Mouse (Mus musculus): ENCODE results near the gene Gstm7. TPM values are rescaled to one million over a fixed set of nuclear protein-coding genes. Genes with fewer than 3 reads are reported as not detected.
A peak's percentile ranks its signal among the peaks of the same experiment; 100 is the strongest.
"Not testable (repeated sequence)": the region's sequence is repeated elsewhere in the genome, so short reads cannot be mapped to it uniquely, and the experiment has no call there.

Gstm7 gene
- 12.4 and 15.9 TPM in 2 replicates for polyA plus RNA-seq (2015; fragmentation: Nextera tagmentation; extraction: Ambion mirVana)

DNA sequence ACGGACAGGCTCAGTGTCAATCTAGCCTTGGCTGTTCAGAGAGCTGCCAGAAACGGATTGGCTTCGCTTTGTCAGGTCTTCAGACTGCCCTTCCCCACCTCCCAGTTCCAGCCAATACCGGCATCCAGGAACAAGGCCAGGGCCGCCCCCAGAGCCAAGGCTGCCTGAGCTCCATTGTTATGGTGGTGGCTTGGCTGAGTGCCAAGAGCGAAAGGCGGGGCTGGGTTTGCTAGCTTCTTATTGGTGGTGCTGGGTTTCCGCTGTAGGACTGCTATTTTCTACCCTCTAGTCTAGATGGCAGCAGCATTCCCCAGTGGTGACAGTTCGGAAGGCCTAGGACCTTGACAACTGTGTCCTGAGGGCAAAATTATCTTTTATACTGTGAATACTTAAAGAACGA, at the start of gene Gstm7:
Gene Gstm7, minus strand, starts transcription at position 148 of the 400 bp plus-strand sequence.
- TF ChIP-seq EP300 (optimal IDR thresholded peaks at IDR 0.05) (no peak), CTCF (IDR thresholded peaks at IDR 0.05; ENCODE audit: low read depth) (peak; percentile 56)
- Histone ChIP-seq H3K4me3 (ENCODE audit: low read depth, low read length) (peak within 1 kb of the TSS; percentile 27), H3K27me3 (ENCODE audit: control insufficient read depth, insufficient read depth, low read length) (no peaks in the 10 kb centered on the region), H3K4me1 (replicated peaks; ENCODE audit: control insufficient read depth, insufficient read depth) (no peaks in the 10 kb centered on the region), H3K36me3 (ENCODE audit: control insufficient read depth, insufficient read depth, low read length) (no peaks in the 10 kb centered on the region), H3K9ac (ENCODE audit: low read length) (0 out of 2 replicates have a peak within 1 kb of the TSS, but pooled peaks have one; percentile 43), H3K9me3 (ENCODE audit: control insufficient read depth, low read length) (no peaks in the 10 kb centered on the region), H3K4me2 (replicated peaks; ENCODE audit: low read depth) (peak within 1 kb of the TSS; percentile 50), H3K27ac (replicated peaks) (0 out of 2 replicates have a peak within 1 kb of the TSS, but pooled peaks have one; percentile 18)
- WGBS: 6% methylated on average over 10 of the region's 10 CpGs
- DNase-seq (ENCODE audit: low spot score) (peak; percentile 98), ATAC-seq (ENCODE audit: low FRiP score, low TSS enrichment) (peak; percentile 94)

DNA sequence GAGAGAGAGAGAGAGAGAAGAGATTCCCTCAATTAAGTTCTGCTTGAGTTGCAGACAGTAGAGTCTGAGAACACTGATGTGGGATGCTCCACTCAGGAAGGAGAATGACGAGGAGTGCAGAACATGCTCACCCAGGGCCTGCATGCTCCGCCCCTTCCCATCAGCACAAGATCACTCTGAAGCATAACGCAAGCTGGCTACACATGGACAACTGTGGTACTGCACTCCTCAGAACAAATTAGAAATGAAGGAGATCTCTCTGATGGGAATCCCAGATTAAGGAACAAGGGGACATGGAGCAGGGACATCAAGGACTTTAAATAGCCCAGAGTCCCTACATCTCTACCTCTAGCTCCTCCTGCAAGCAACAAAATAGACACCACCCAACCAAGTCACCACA, 49.6 kb upstream of the Gstm7 start:
- Histone ChIP-seq H3K9me3 (ENCODE audit: control insufficient read depth, low read length) (no peaks in the 10 kb centered on the region), H3K36me3 (ENCODE audit: control insufficient read depth, insufficient read depth, low read length) (no peaks in the 10 kb centered on the region), H3K4me3 (ENCODE audit: low read depth, low read length) (no peak overlapping the region), H3K9ac (ENCODE audit: low read length) (no peak overlapping the region), H3K27me3 (ENCODE audit: control insufficient read depth, insufficient read depth, low read length) (no peaks in the 10 kb centered on the region), H3K4me2 (replicated peaks; ENCODE audit: low read depth) (no peak overlapping the region), H3K27ac (replicated peaks) (no peak overlapping the region), H3K4me1 (replicated peaks; ENCODE audit: control insufficient read depth, insufficient read depth) (no peaks in the 10 kb centered on the region)
- no peak for ATAC-seq (ENCODE audit: low FRiP score, low TSS enrichment)
- no peak for DNase-seq (ENCODE audit: low spot score)
- WGBS: 76% methylated on average over 3 of the region's 3 CpGs
- peak; percentile 21 for TF ChIP-seq CTCF (IDR thresholded peaks at IDR 0.05; ENCODE audit: low read depth)
- no peak for TF ChIP-seq EP300 (optimal IDR thresholded peaks at IDR 0.05)

GRCm38 (mm10) chr3:107977691-107978090, 46.1 kb upstream of the Gstm7 start:
- no peak overlapping the region for H3K4me2 ChIP-seq (replicated peaks; ENCODE audit: low read depth)
- WGBS: 51% methylated on average over 3 of the region's 3 CpGs
- TF ChIP-seq EP300 (optimal IDR thresholded peaks at IDR 0.05) (no peak), CTCF (IDR thresholded peaks at IDR 0.05; ENCODE audit: low read depth) (no peak)

DNA sequence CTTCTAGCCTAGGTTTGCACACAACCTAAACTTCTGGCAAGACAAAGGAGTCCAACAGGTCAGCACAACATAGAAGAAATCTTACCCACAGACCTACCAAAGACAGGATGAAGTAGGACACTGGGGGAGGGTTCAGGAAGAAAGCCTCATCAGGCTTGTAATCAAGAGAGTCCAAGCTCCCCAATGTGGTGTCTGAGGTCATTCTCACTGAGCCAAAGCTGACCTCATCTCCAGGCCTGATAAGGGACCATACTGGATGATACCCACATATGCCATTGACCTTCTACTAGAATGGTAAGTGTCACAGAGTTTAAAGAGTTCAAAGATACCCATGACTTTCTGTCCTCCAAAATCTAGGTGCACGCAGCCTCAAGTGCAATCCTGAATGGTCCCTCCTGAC, 42.6 kb upstream of the Gstm7 start:
- DNase-seq (ENCODE audit: low spot score): no peak
- ATAC-seq (ENCODE audit: low FRiP score, low TSS enrichment): no peak
- no peak overlapping the region for H3K27ac ChIP-seq (replicated peaks)
- no peaks in the 10 kb centered on the region for H3K27me3 ChIP-seq (ENCODE audit: control insufficient read depth, insufficient read depth, low read length)
- no peak overlapping the region for H3K9ac ChIP-seq (ENCODE audit: low read length)
- no peak overlapping the region for H3K4me2 ChIP-seq (replicated peaks; ENCODE audit: low read depth)
- TF ChIP-seq CTCF (IDR thresholded peaks at IDR 0.05; ENCODE audit: low read depth) (no peak), EP300 (optimal IDR thresholded peaks at IDR 0.05) (no peak)
- no peaks in the 10 kb centered on the region for H3K36me3 ChIP-seq (ENCODE audit: control insufficient read depth, insufficient read depth, low read length)
- no peaks in the 10 kb centered on the region for H3K4me1 ChIP-seq (replicated peaks; ENCODE audit: control insufficient read depth, insufficient read depth)
- 96% methylated on average over 1 of the region's 1 CpGs for WGBS
- no peak overlapping the region for H3K4me3 ChIP-seq (ENCODE audit: low read depth, low read length)
- no peaks in the 10 kb centered on the region for H3K9me3 ChIP-seq (ENCODE audit: control insufficient read depth, low read length)

More at GRCm38 (mm10) chr3:107977691-107978090, 46.1 kb upstream of the Gstm7 start:
- peak; percentile 35 for DNase-seq (ENCODE audit: low spot score)
- H3K4me1 ChIP-seq (replicated peaks; ENCODE audit: control insufficient read depth, insufficient read depth): no peaks in the 10 kb centered on the region
- no peaks in the 10 kb centered on the region for H3K27me3 ChIP-seq (ENCODE audit: control insufficient read depth, insufficient read depth, low read length)
- H3K27ac ChIP-seq (replicated peaks): no peak overlapping the region
- H3K9me3 ChIP-seq (ENCODE audit: control insufficient read depth, low read length): no peaks in the 10 kb centered on the region
- peak; percentile 87 for ATAC-seq (ENCODE audit: low FRiP score, low TSS enrichment)
- H3K36me3 ChIP-seq (ENCODE audit: control insufficient read depth, insufficient read depth, low read length): no peaks in the 10 kb centered on the region
- no peak overlapping the region for H3K9ac ChIP-seq (ENCODE audit: low read length)
- H3K4me3 ChIP-seq (ENCODE audit: low read depth, low read length): no peak overlapping the region

DNA sequence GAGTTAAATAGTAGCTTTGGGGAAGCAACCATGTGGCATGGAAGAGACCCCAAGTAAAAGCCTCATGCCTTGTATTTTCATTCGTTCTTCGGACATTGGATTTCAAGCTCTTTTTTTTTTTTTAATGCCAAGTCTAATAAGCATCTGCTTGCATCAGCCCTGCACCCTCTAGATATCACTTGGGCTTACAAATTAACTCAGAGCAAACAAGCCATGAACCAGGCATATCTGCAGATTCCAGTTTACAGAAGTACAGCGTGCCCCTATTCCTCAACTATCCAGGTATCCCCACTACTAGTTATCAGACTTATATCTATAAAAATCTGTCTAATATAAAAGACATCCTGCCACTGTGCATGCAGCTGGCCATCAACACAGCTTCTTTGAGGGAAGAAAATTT, 40.5 kb upstream of the Gstm7 start:
- Histone ChIP-seq H3K27me3 (ENCODE audit: control insufficient read depth, insufficient read depth, low read length) (no peaks in the 10 kb centered on the region), H3K9ac (ENCODE audit: low read length) (no peak overlapping the region), H3K36me3 (ENCODE audit: control insufficient read depth, insufficient read depth, low read length) (no peaks in the 10 kb centered on the region), H3K9me3 (ENCODE audit: control insufficient read depth, low read length) (no peaks in the 10 kb centered on the region), H3K27ac (replicated peaks) (no peak overlapping the region), H3K4me2 (replicated peaks; ENCODE audit: low read depth) (no peak overlapping the region), H3K4me3 (ENCODE audit: low read depth, low read length) (no peak overlapping the region), H3K4me1 (replicated peaks; ENCODE audit: control insufficient read depth, insufficient read depth) (no peaks in the 10 kb centered on the region)
- DNase-seq (ENCODE audit: low spot score) (no peak), ATAC-seq (ENCODE audit: low FRiP score, low TSS enrichment) (no peak)
- WGBS: 66% methylated on average over 3 of the region's 3 CpGs
- TF ChIP-seq EP300 (optimal IDR thresholded peaks at IDR 0.05) (no peak), CTCF (IDR thresholded peaks at IDR 0.05; ENCODE audit: low read depth) (no peak)

DNA sequence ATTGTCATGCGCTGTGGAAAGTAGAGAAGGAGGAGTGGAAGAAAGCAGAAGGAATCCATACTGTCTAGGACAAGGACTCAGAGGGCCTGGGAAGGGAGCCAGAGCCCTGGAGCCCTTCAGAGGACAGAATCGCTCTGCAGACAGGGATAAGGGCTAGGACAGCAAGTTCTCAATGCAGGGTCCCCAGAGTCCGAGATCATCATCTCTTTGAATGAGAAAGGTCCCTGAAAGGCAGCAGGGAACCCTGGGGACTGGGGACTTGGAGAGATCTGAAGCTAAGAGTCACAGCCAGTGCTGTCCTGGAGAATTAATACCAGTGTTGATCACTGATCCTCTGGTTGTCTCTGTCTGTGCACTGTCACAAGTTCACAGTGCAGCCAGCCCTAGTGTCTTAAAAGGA, 39.5 kb upstream of the Gstm7 start:
- H3K4me3 ChIP-seq (ENCODE audit: low read depth, low read length); DNase-seq (ENCODE audit: low spot score); H3K4me2 ChIP-seq (replicated peaks; ENCODE audit: low read depth); H3K27ac ChIP-seq (replicated peaks); H3K27me3 ChIP-seq (ENCODE audit: control insufficient read depth, insufficient read depth, low read length); H3K9me3 ChIP-seq (ENCODE audit: control insufficient read depth, low read length); H3K36me3 ChIP-seq (ENCODE audit: control insufficient read depth, insufficient read depth, low read length); H3K4me1 ChIP-seq (replicated peaks; ENCODE audit: control insufficient read depth, insufficient read depth); H3K9ac ChIP-seq (ENCODE audit: low read length); ATAC-seq (ENCODE audit: low FRiP score, low TSS enrichment): not testable (repeated sequence)
- WGBS: 60% methylated on average over 3 of the region's 3 CpGs

Measured in stomach, postnatal 0 days (tissue).